ENCODE assay signal across 8 mouse cellular contexts in the genomic region with DNA sequence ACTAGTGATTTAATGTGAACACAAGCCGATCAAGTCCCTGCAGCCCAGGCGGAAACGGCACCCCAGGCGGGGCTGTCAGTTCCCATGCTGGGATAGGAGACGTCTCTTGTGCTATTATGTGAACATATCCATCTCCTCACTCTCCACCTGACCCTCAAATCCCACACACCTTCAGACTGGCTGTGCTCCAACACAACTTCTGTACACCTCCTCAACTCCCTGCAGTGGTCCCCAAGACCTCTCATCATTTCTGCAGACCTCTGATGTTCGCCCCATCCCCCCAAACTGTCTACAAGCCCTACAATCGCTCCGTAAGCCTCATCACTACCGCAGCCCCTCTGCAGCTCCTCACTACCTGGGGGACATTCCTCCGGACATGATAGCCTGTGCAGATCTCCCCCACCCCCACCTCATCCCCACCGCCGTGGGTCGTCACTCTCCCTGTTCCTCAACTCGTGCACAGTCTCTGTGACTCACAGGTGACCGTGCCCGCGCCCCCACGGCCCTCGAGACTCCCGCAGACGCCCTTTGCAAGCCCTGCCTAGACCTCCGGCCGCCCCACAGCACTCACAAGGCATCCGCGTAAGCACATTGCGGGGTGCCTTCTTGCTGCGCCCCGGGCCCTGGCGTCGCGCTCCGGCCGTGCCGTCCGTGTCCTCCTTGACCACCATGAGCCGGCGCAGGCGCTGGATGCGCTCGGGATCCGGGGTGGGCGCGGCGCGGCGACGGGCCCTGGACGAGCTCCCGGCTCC. TPM values are rescaled to one million over a fixed set of nuclear protein-coding genes. Genes with fewer than 3 reads are reported as not detected.
DNase-seq lines count a peak whose midpoint lies in the region; ATAC-seq and TF ChIP-seq lines count a peak whose summit lies in the region.

No protein-coding gene starts in this region.

- peak overlapping the region; percentile 83 for H3K4me3 ChIP-seq in layer of hippocampus, adult 2 months
- peak overlapping the region; percentile 92 for H3K4me3 ChIP-seq in G1E (ENCODE audit: low read depth, low read length)
- peak overlapping the region; percentile 95 for H3K4me3 ChIP-seq in heart, embryonic 15.5 days
- peak overlapping the region; percentile 85 for H3K4me3 ChIP-seq in limb, embryonic 13.5 days

- no peak for TF ChIP-seq CTCF in layer of hippocampus, adult 2 months (conservative IDR thresholded peaks at IDR 0.05)
- TF ChIP-seq CTCF in G1E (IDR thresholded peaks at IDR 0.05; ENCODE audit: low read depth, low read length): no peak

- WGBS in heart, embryonic 15.5 days: under 1% methylated on average over 49 of the region's 49 CpGs
- WGBS in limb, embryonic 13.5 days: under 1% methylated on average over 49 of the region's 49 CpGs

- DNase-seq in layer of hippocampus, adult 2 months (ENCODE audit: low spot score in 2 of 2): peak in 1 of 2 experiments; percentile 20
- no peak for DNase-seq in layer of hippocampus, postnatal 36 days
- DNase-seq in G1E (ENCODE audit: low spot score): peak; percentile 41
- DNase-seq in cerebellum, postnatal 14 days: peak; percentile 42 to 46
- peak; percentile 39 for DNase-seq in neural tube, embryonic 10.5 days (ENCODE audit: extremely low spot score, low spot score)
- no peak for DNase-seq in layer of hippocampus, postnatal 25 days (ENCODE audit: extremely low spot score in 1 of 2, low spot score in 1 of 2)

- H3K27me3 ChIP-seq in G1E (ENCODE audit: insufficient read depth, low read length): no peaks in the 10 kb centered on the region
- no peaks in the 10 kb centered on the region for H3K27me3 ChIP-seq in heart, embryonic 15.5 days
- H3K27me3 ChIP-seq in limb, embryonic 13.5 days: no peaks in the 10 kb centered on the region

- H3K4me1 ChIP-seq in G1E (ENCODE audit: insufficient read depth, low read depth, low read length): peaks cover 35% of the 10 kb centered on the region
- H3K4me1 ChIP-seq in heart, embryonic 15.5 days (replicated peaks): peaks cover 13% of the 10 kb centered on the region
- H3K4me1 ChIP-seq in limb, embryonic 13.5 days: peaks cover 14% of the 10 kb centered on the region

- ATAC-seq in G1E (ENCODE audit: extremely low read depth, insufficient number of reproducible peaks, low FRiP score, poor library complexity, severe bottlenecking): no peak
- peak; percentile 68 for ATAC-seq in heart, embryonic 15.5 days (replicated peaks; ENCODE audit: insufficient number of reproducible peaks, insufficient read depth, low FRiP score, low read depth)
- peak; percentile 45 for ATAC-seq in limb, embryonic 13.5 days (ENCODE audit: low FRiP score, low read depth)

- peak overlapping the region; percentile 88 for H3K4me2 ChIP-seq in heart, embryonic 15.5 days
- peak overlapping the region; percentile 93 for H3K4me2 ChIP-seq in limb, embryonic 13.5 days (replicated peaks)

- H3K9ac ChIP-seq in heart, embryonic 15.5 days: peak overlapping the region; percentile 90
- H3K9ac ChIP-seq in limb, embryonic 13.5 days: peak overlapping the region; percentile 90

- H3K27ac ChIP-seq in layer of hippocampus, adult 2 months: peak overlapping the region; percentile 63; the same call in 1 of the 2 replicates
- peak overlapping the region; percentile 78 for H3K27ac ChIP-seq in heart, embryonic 15.5 days
- H3K27ac ChIP-seq in limb, embryonic 13.5 days: peak overlapping the region; percentile 44; the same call in 1 of the 2 replicates

- H3K36me3 ChIP-seq in G1E (replicated peaks): peaks cover 63% of the 10 kb centered on the region
- H3K36me3 ChIP-seq in heart, embryonic 15.5 days: peaks cover 4% of the 10 kb centered on the region; the same call in 1 of the 2 replicates
- peaks cover 29% of the 10 kb centered on the region; the same call in 1 of the 2 replicates for H3K36me3 ChIP-seq in limb, embryonic 13.5 days

- no peaks in the 10 kb centered on the region for H3K9me3 ChIP-seq in G1E (replicated peaks)
- no peaks in the 10 kb centered on the region for H3K9me3 ChIP-seq in heart, embryonic 15.5 days (replicated peaks)
- no peaks in the 10 kb centered on the region for H3K9me3 ChIP-seq in limb, embryonic 13.5 days

RNA-seq across cellular contexts. Expression of a gene that starts 0.7 kb away (rescaled TPM):
- 10 to 100 TPM; 24.6 to 30.8 TPM for total RNA-seq in layer of hippocampus, adult 2 months (2021)
- total RNA-seq in layer of hippocampus, postnatal 36 days (2021): 10 to 100 TPM; 30.7 to 32.7 TPM
- total RNA-seq in G1E (2014; fragmentation: Nextera tagmentation) (4.5 and 6.7 TPM in 2 replicates), G1E (2017) (4.4 and 5.3 TPM in 2 replicates)
- polyA plus RNA-seq in G1E (2012): 24.1 and 38.4 TPM in 2 replicates
- 5.4 and 5.5 TPM in 2 replicates for polyA plus RNA-seq in heart, embryonic 15.5 days (2015; fragmentation: Nextera tagmentation; extraction: Ambion mirVana)
- polyA plus RNA-seq in limb, embryonic 13.5 days (2015; fragmentation: Nextera tagmentation; extraction: Ambion mirVana): 6.8 and 7.8 TPM in 2 replicates
- 10 to 100 TPM; 35.5 to 37.0 TPM for total RNA-seq in layer of hippocampus, postnatal 25 days (2021)

RNA-seq across cellular contexts. Expression of a gene that starts 11.2 kb away (rescaled TPM):
- 10 to 100 TPM in 1 of 2 experiments, 1 to 10 TPM in 1; 9.4 to 12.2 TPM for total RNA-seq in layer of hippocampus, adult 2 months (2021)
- total RNA-seq in layer of hippocampus, postnatal 36 days (2021): 10 to 100 TPM in 1 of 2 experiments, 1 to 10 TPM in 1; 9.6 to 10.4 TPM
- 16.5 and 17.8 TPM in 2 replicates for total RNA-seq in G1E (2014; fragmentation: Nextera tagmentation)
- total RNA-seq in G1E (2017): 32.8 and 32.9 TPM in 2 replicates
- 6.3 and 7.8 TPM in 2 replicates for polyA plus RNA-seq in G1E (2012)
- 7.4 and 9.2 TPM in 2 replicates for polyA plus RNA-seq in heart, embryonic 15.5 days (2015; fragmentation: Nextera tagmentation; extraction: Ambion mirVana)
- 14.3 and 16.3 TPM in 2 replicates for polyA plus RNA-seq in limb, embryonic 13.5 days (2015; fragmentation: Nextera tagmentation; extraction: Ambion mirVana)
- 10 to 100 TPM in 1 of 2 experiments, 1 to 10 TPM in 1; 9.8 to 12.4 TPM for total RNA-seq in layer of hippocampus, postnatal 25 days (2021)

RNA-seq across cellular contexts. Expression of a gene that starts 36.0 kb away (rescaled TPM):
- under 1 TPM in 1 of 2 experiments, not detected in 1; 0.15 TPM for total RNA-seq in layer of hippocampus, adult 2 months (2021)
- under 1 TPM in 1 of 2 experiments, not detected in 1; 0.35 TPM for total RNA-seq in layer of hippocampus, postnatal 36 days (2021)
- not detected in 2 replicates for total RNA-seq in G1E (2014; fragmentation: Nextera tagmentation)
- total RNA-seq in G1E (2017): 0.05 and 0.06 TPM in 2 replicates
- polyA plus RNA-seq in G1E (2012): not detected in 2 replicates
- 0.20 and 0.22 TPM in 2 replicates for polyA plus RNA-seq in heart, embryonic 15.5 days (2015; fragmentation: Nextera tagmentation; extraction: Ambion mirVana)
- polyA plus RNA-seq in limb, embryonic 13.5 days (2015; fragmentation: Nextera tagmentation; extraction: Ambion mirVana): 0.22 and 0.31 TPM in 2 replicates
- total RNA-seq in layer of hippocampus, postnatal 25 days (2021): under 1 TPM; 0.12 to 0.17 TPM

Comparison
In these comparisons a context has a peak if more than half of its experiments do, and no peak if none do; other contexts are left out.
1. DNase-seq: peak in G1E (single experiment), cerebellum, postnatal 14 days (2 of 2) and neural tube, embryonic 10.5 days (single experiment); none in layer of hippocampus, postnatal 36 days (0 of 2) and layer of hippocampus, postnatal 25 days (0 of 2).
2. Peak in every context shown above with its lines, with median percentiles within 50 percentile points of each other: H3K27ac ChIP-seq and H3K4me3 ChIP-seq.